In genomic region chr4:148936111-148936510, GRCm38 (mm10) we compare ENCODE assay signal across 16 mouse cellular contexts.
A peak's percentile ranks its signal among the peaks of the same experiment; 100 is the strongest.
DNase-seq lines count a peak whose midpoint lies in the region; ATAC-seq lines count a peak whose summit lies in the region.
"Had no signal": no experiment of that assay in that cellular context is flagged by ENCODE, and none has a peak within 500 bp of the region (broad histone marks: within the 10 kb centered on the region; RNA-seq: fewer than 3 reads in every experiment).

No protein-coding gene starts in this region.

- 0 out of 2 replicates have a peak overlapping the region, but pooled peaks have one; percentile 61 for H3K27ac ChIP-seq in heart, embryonic 13.5 days (replicated peaks)
- peak overlapping the region; percentile 71 for H3K27ac ChIP-seq in intestine, embryonic 15.5 days
- H3K27ac ChIP-seq in liver, embryonic 11.5 days (ENCODE audit: low read depth, low read length): no peak overlapping the region
- peak overlapping the region; percentile 71; the same call in 1 of the 2 replicates for H3K27ac ChIP-seq in stomach, embryonic 14.5 days (ENCODE audit: low read length)
- H3K27ac ChIP-seq: hindbrain, embryonic 13.5 days; limb, embryonic 15.5 days had no signal

- peaks cover 61% of the 10 kb centered on the region for H3K36me3 ChIP-seq in heart, embryonic 13.5 days
- H3K36me3 ChIP-seq in intestine, embryonic 15.5 days: no peaks in the 10 kb centered on the region
- H3K36me3 ChIP-seq in liver, embryonic 11.5 days (ENCODE audit: control insufficient read depth, insufficient read depth, low read length): no peaks in the 10 kb centered on the region
- H3K36me3 ChIP-seq in stomach, embryonic 14.5 days (ENCODE audit: control insufficient read depth, insufficient read depth, low read length): 0 out of 2 replicates have a peak, but pooled peaks cover 3% of the 10 kb centered on the region
- H3K36me3 ChIP-seq: limb, embryonic 15.5 days had no signal

- H3K9me3 ChIP-seq in heart, embryonic 13.5 days: no peaks in the 10 kb centered on the region
- H3K9me3 ChIP-seq in intestine, embryonic 15.5 days: no peaks in the 10 kb centered on the region
- no peaks in the 10 kb centered on the region for H3K9me3 ChIP-seq in liver, embryonic 11.5 days (ENCODE audit: control insufficient read depth, low read length)
- no peaks in the 10 kb centered on the region for H3K9me3 ChIP-seq in stomach, embryonic 14.5 days (ENCODE audit: control insufficient read depth, low read depth, low read length)
- H3K9me3 ChIP-seq: hindbrain, embryonic 13.5 days; limb, embryonic 15.5 days; midbrain, embryonic 13.5 days had no signal

- WGBS in heart, embryonic 13.5 days: 78% methylated on average over 12 of the region's 12 CpGs
- WGBS in intestine, embryonic 15.5 days: 75% methylated on average over 12 of the region's 12 CpGs
- 75% methylated on average over 12 of the region's 12 CpGs for WGBS in liver, embryonic 11.5 days
- 81% methylated on average over 12 of the region's 12 CpGs for WGBS in stomach, embryonic 14.5 days

- no peak for DNase-seq in heart, adult 11 months
- DNase-seq in liver, embryonic 11.5 days (ENCODE audit: low spot score): no peak
- no peak for DNase-seq in spleen, postnatal 14 days (ENCODE audit: low spot score in 2 of 2)
- no peak for DNase-seq in kidney, postnatal 25 days
- no peak for DNase-seq in B cell, adult 2 months
- DNase-seq: cerebellum, adult 2 months; cerebellum, postnatal 36 days; lung, postnatal 10 days had no signal

- peaks cover 72% of the 10 kb centered on the region for H3K4me1 ChIP-seq in heart, embryonic 13.5 days
- H3K4me1 ChIP-seq in intestine, embryonic 15.5 days (replicated peaks): peaks cover 35% of the 10 kb centered on the region
- peaks cover 26% of the 10 kb centered on the region for H3K4me1 ChIP-seq in liver, embryonic 11.5 days (replicated peaks; ENCODE audit: control insufficient read depth, insufficient read depth, low read length)
- H3K4me1 ChIP-seq in stomach, embryonic 14.5 days (ENCODE audit: control insufficient read depth, insufficient read depth, low read length): peaks cover 29% of the 10 kb centered on the region

- no peak overlapping the region for H3K4me3 ChIP-seq in heart, embryonic 13.5 days
- no peak overlapping the region for H3K4me3 ChIP-seq in intestine, embryonic 15.5 days (replicated peaks)
- no peak overlapping the region for H3K4me3 ChIP-seq in liver, embryonic 11.5 days (ENCODE audit: low read depth, low read length)
- H3K4me3 ChIP-seq in stomach, embryonic 14.5 days (ENCODE audit: low read depth, low read length): no peak overlapping the region
- H3K4me3 ChIP-seq: hindbrain, embryonic 13.5 days; limb, embryonic 15.5 days; midbrain, embryonic 13.5 days; myocyte had no signal

- no peak overlapping the region for H3K4me2 ChIP-seq in heart, embryonic 13.5 days
- no peak overlapping the region for H3K4me2 ChIP-seq in intestine, embryonic 15.5 days (replicated peaks)
- H3K4me2 ChIP-seq in liver, embryonic 11.5 days: no peak overlapping the region
- H3K4me2 ChIP-seq in stomach, embryonic 14.5 days (replicated peaks; ENCODE audit: low read depth, low read length): no peak overlapping the region
- H3K4me2 ChIP-seq: hindbrain, embryonic 13.5 days; limb, embryonic 15.5 days; midbrain, embryonic 13.5 days had no signal

- H3K9ac ChIP-seq in heart, embryonic 13.5 days: peak overlapping the region; percentile 72
- no peak overlapping the region for H3K9ac ChIP-seq in intestine, embryonic 15.5 days
- H3K9ac ChIP-seq in liver, embryonic 11.5 days (ENCODE audit: low read depth, low read length): no peak overlapping the region
- no peak overlapping the region for H3K9ac ChIP-seq in stomach, embryonic 14.5 days (replicated peaks; ENCODE audit: low read depth, low read length)
- H3K9ac ChIP-seq: limb, embryonic 15.5 days; midbrain, embryonic 13.5 days had no signal

- 0 out of 2 replicates have a peak, but pooled peaks cover 4% of the 10 kb centered on the region for H3K27me3 ChIP-seq in heart, embryonic 13.5 days (replicated peaks)
- no peaks in the 10 kb centered on the region for H3K27me3 ChIP-seq in intestine, embryonic 15.5 days (replicated peaks)
- no peaks in the 10 kb centered on the region; the same call in 1 of the 2 replicates for H3K27me3 ChIP-seq in liver, embryonic 11.5 days (replicated peaks; ENCODE audit: control insufficient read depth, insufficient read depth, low read length)
- no peaks in the 10 kb centered on the region for H3K27me3 ChIP-seq in stomach, embryonic 14.5 days (ENCODE audit: control insufficient read depth, insufficient read depth, low read length)

- ATAC-seq in heart, embryonic 13.5 days (ENCODE audit: extremely low read depth, insufficient number of reproducible peaks, low FRiP score, low TSS enrichment): no peak
- no peak for ATAC-seq in intestine, embryonic 15.5 days
- 0 out of 2 replicates have a peak, but pooled peaks have one; percentile 18 for ATAC-seq in liver, embryonic 11.5 days (replicated peaks; ENCODE audit: low FRiP score)
- no peak for ATAC-seq in stomach, embryonic 14.5 days (ENCODE audit: insufficient number of reproducible peaks, insufficient read depth, low FRiP score, low read depth)
- ATAC-seq: inflammation-experienced regulatory T-cells, adult 6 months had no signal
